Mouse (Mus musculus): ENCODE data around the gene Tollip. TPM values are rescaled to one million over a fixed set of nuclear protein-coding genes. Genes with fewer than 3 reads are reported as not detected.

Gene Tollip
- polyA plus RNA-seq, 1 experiment from 2014 or later: 70.0 TPM

GRCm38 (mm10) chr7:141951821-141952220, 33.5 kb upstream of the Tollip start:
- peak overlapping the region; percentile 96 for H3K27ac ChIP-seq (replicated peaks)
- no peaks in the 10 kb centered on the region for H3K36me3 ChIP-seq
- H3K4me1 ChIP-seq: peaks cover 75% of the 10 kb centered on the region
- H3K9me3 ChIP-seq (replicated peaks): no peaks in the 10 kb centered on the region
- WGBS: 74% methylated on average over 4 of the region's 4 CpGs
- H3K4me2 ChIP-seq: peak overlapping the region; percentile 74
- peak overlapping the region; percentile 98 for H3K9ac ChIP-seq (replicated peaks)
- no peaks in the 10 kb centered on the region for H3K27me3 ChIP-seq (replicated peaks)
- peak overlapping the region; percentile 84 for H3K4me3 ChIP-seq (replicated peaks)
- ATAC-seq (ENCODE audit: low FRiP score): no peak

- H3K9me3 ChIP-seq (replicated peaks): no peaks in the 10 kb centered on the region
- peaks cover 75% of the 10 kb centered on the region for H3K4me1 ChIP-seq
- WGBS: under 1% methylated on average over 65 of the region's 84 CpGs
- peak; percentile 15 for ATAC-seq (ENCODE audit: low FRiP score)
- H3K4me3 ChIP-seq (replicated peaks): peak overlapping the region; percentile 84
- peak overlapping the region; percentile 74 for H3K4me2 ChIP-seq
- peak overlapping the region; percentile 96 for H3K27ac ChIP-seq (replicated peaks)
- peak overlapping the region; percentile 98 for H3K9ac ChIP-seq (replicated peaks)
- no peaks in the 10 kb centered on the region for H3K36me3 ChIP-seq
- no peaks in the 10 kb centered on the region for H3K27me3 ChIP-seq (replicated peaks)
Measured at GRCm38 (mm10) chr7:141950104-141951013, 32.1 kb upstream of the Tollip start.

- Histone ChIP-seq H3K4me2 (peak overlapping the region; percentile 74), H3K36me3 (no peaks in the 10 kb centered on the region), H3K4me3 (replicated peaks) (peak overlapping the region; percentile 84), H3K9me3 (replicated peaks) (no peaks in the 10 kb centered on the region), H3K9ac (replicated peaks) (peak overlapping the region; percentile 98), H3K4me1 (peaks cover 73% of the 10 kb centered on the region), H3K27me3 (replicated peaks) (no peaks in the 10 kb centered on the region), H3K27ac (replicated peaks) (peak overlapping the region; percentile 96)
- peak; percentile 30 for ATAC-seq (ENCODE audit: low FRiP score)
- under 1% methylated on average over 21 of the region's 54 CpGs for WGBS
Measured at GRCm38 (mm10) chr7:141949799-141950103, 31.4 kb upstream of the Tollip start.

GRCm38 (mm10) chr7:141948906-141949798, 30.8 kb upstream of the Tollip start, which contains the start of gene Brsk2:
Gene Brsk2, plus strand, starts transcription at chr7:141949751.
- H3K4me2 ChIP-seq: peak within 1 kb of the TSS; percentile 74
- peaks cover 68% of the 10 kb centered on the region for H3K4me1 ChIP-seq
- peak; percentile 94 for ATAC-seq (ENCODE audit: low FRiP score)
- no peaks in the 10 kb centered on the region for H3K36me3 ChIP-seq
- no peaks in the 10 kb centered on the region for H3K9me3 ChIP-seq (replicated peaks)
- WGBS: under 1% methylated on average over 55 of the region's 55 CpGs
- no peaks in the 10 kb centered on the region for H3K27me3 ChIP-seq (replicated peaks)
- peak within 1 kb of the TSS; percentile 98 for H3K9ac ChIP-seq (replicated peaks)
- H3K4me3 ChIP-seq (replicated peaks): peak within 1 kb of the TSS; percentile 84
- peak within 1 kb of the TSS; percentile 96 for H3K27ac ChIP-seq (replicated peaks)

GRCm38 (mm10) chr7:141948045-141948444, 29.7 kb upstream of the Tollip start:
- H3K27ac ChIP-seq (replicated peaks): 0 out of 2 replicates have a peak overlapping the region, but pooled peaks have one; percentile 96
- no peak for ATAC-seq (ENCODE audit: low FRiP score)
- peak overlapping the region; percentile 74; the same call in 1 of the 2 replicates for H3K4me2 ChIP-seq
- 63% methylated on average over 1 of the region's 1 CpGs for WGBS
- no peak overlapping the region for H3K4me3 ChIP-seq (replicated peaks)
- no peak overlapping the region for H3K9ac ChIP-seq (replicated peaks)
- H3K9me3 ChIP-seq (replicated peaks): no peaks in the 10 kb centered on the region
- H3K4me1 ChIP-seq: peaks cover 57% of the 10 kb centered on the region
- no peaks in the 10 kb centered on the region for H3K27me3 ChIP-seq (replicated peaks)
- no peaks in the 10 kb centered on the region for H3K36me3 ChIP-seq

GRCm38 (mm10) chr7:141947512-141947911, 29.2 kb upstream of the Tollip start:
- H3K36me3 ChIP-seq: no peaks in the 10 kb centered on the region
- no peak overlapping the region for H3K4me2 ChIP-seq
- no peaks in the 10 kb centered on the region for H3K9me3 ChIP-seq (replicated peaks)
- no peak overlapping the region for H3K27ac ChIP-seq (replicated peaks)
- H3K4me1 ChIP-seq: peaks cover 52% of the 10 kb centered on the region
- no peak for ATAC-seq (ENCODE audit: low FRiP score)
- no peaks in the 10 kb centered on the region for H3K27me3 ChIP-seq (replicated peaks)
- no peak overlapping the region for H3K4me3 ChIP-seq (replicated peaks)
- H3K9ac ChIP-seq (replicated peaks): no peak overlapping the region

GRCm38 (mm10) chr7:141945927-141946326, 27.6 kb upstream of the Tollip start:
- H3K9ac ChIP-seq (replicated peaks): peak overlapping the region; percentile 18; the same call in 1 of the 2 replicates
- no peaks in the 10 kb centered on the region for H3K36me3 ChIP-seq
- peak overlapping the region; percentile 50 for H3K4me2 ChIP-seq
- H3K4me3 ChIP-seq (replicated peaks): peak overlapping the region; percentile 21
- no peaks in the 10 kb centered on the region for H3K9me3 ChIP-seq (replicated peaks)
- ATAC-seq (ENCODE audit: low FRiP score): peak; percentile 46; the same call in 1 of the 2 replicates
- 6% methylated on average over 7 of the region's 7 CpGs for WGBS
- peak overlapping the region; percentile 82 for H3K27ac ChIP-seq (replicated peaks)
- H3K27me3 ChIP-seq (replicated peaks): no peaks in the 10 kb centered on the region
- H3K4me1 ChIP-seq: peaks cover 36% of the 10 kb centered on the region

- peaks cover 26% of the 10 kb centered on the region for H3K4me1 ChIP-seq
- no peak for ATAC-seq (ENCODE audit: low FRiP score)
- no peak overlapping the region for H3K9ac ChIP-seq (replicated peaks)
Measured at GRCm38 (mm10) chr7:141943444-141943843, 25.1 kb upstream of the Tollip start.

GRCm38 (mm10) chr7:141934951-141935350, 16.6 kb upstream of the Tollip start:
- WGBS: 65% methylated on average over 6 of the region's 6 CpGs
- no peak for ATAC-seq (ENCODE audit: low FRiP score)

More at GRCm38 (mm10) chr7:141943444-141943843, 25.1 kb upstream of the Tollip start:
- H3K9me3 ChIP-seq (replicated peaks): no peaks in the 10 kb centered on the region
- H3K4me3 ChIP-seq (replicated peaks): no peak overlapping the region
- no peak overlapping the region for H3K27ac ChIP-seq (replicated peaks)
- 61% methylated on average over 5 of the region's 5 CpGs for WGBS
- no peaks in the 10 kb centered on the region for H3K36me3 ChIP-seq
- no peaks in the 10 kb centered on the region for H3K27me3 ChIP-seq (replicated peaks)
- H3K4me2 ChIP-seq: no peak overlapping the region

GRCm38 (mm10) chr7:141934128-141934898, 16.0 kb upstream of the Tollip start:
- Histone ChIP-seq H3K36me3 (no peaks in the 10 kb centered on the region), H3K27me3 (replicated peaks) (no peaks in the 10 kb centered on the region), H3K4me3 (replicated peaks) (no peak overlapping the region), H3K4me1 (peaks cover 9% of the 10 kb centered on the region), H3K27ac (replicated peaks) (no peak overlapping the region), H3K9ac (replicated peaks) (no peak overlapping the region), H3K9me3 (replicated peaks) (no peaks in the 10 kb centered on the region), H3K4me2 (no peak overlapping the region)
- WGBS: 30% methylated on average over 7 of the region's 7 CpGs
- no peak for ATAC-seq (ENCODE audit: low FRiP score)

More at GRCm38 (mm10) chr7:141934951-141935350, 16.6 kb upstream of the Tollip start:
- no peak overlapping the region for H3K4me2 ChIP-seq
- peaks cover 9% of the 10 kb centered on the region for H3K4me1 ChIP-seq
- no peak overlapping the region for H3K27ac ChIP-seq (replicated peaks)
- H3K27me3 ChIP-seq (replicated peaks): no peaks in the 10 kb centered on the region
- H3K4me3 ChIP-seq (replicated peaks): no peak overlapping the region
- H3K9me3 ChIP-seq (replicated peaks): no peaks in the 10 kb centered on the region
- H3K36me3 ChIP-seq: no peaks in the 10 kb centered on the region
- no peak overlapping the region for H3K9ac ChIP-seq (replicated peaks)

GRCm38 (mm10) chr7:141928642-141929041, 10.3 kb upstream of the Tollip start:
- whole genome bisulfite sequencing: 72% methylated on average over 10 of the region's 10 CpGs
- Histone ChIP-seq H3K4me3 (replicated peaks) (no peak overlapping the region), H3K4me1 (0 out of 2 replicates have a peak, but pooled peaks cover 6% of the 10 kb centered on the region), H3K27me3 (replicated peaks) (no peaks in the 10 kb centered on the region), H3K9me3 (replicated peaks) (no peaks in the 10 kb centered on the region), H3K36me3 (no peaks in the 10 kb centered on the region), H3K4me2 (no peak overlapping the region), H3K27ac (replicated peaks) (no peak overlapping the region), H3K9ac (replicated peaks) (no peak overlapping the region)
- ATAC-seq (ENCODE audit: low FRiP score): no peak
